Mouse (Mus musculus) stomach, postnatal 0 days (tissue): ENCODE results near the gene Gga1.

Experiments used
- CTCF ChIP-seq: IDR thresholded peaks from 2 replicates; pipeline ENCODE4 v1.5.1; 2016; ENCODE audit warnings: antibody characterized with exemption, low read depth, mild to moderate bottlenecking, moderate library complexity
- EP300 ChIP-seq: optimal IDR thresholded peaks from 2 replicates; pipeline ENCODE3; 2016; ENCODE audit warnings: antibody characterized with exemption

DNA sequence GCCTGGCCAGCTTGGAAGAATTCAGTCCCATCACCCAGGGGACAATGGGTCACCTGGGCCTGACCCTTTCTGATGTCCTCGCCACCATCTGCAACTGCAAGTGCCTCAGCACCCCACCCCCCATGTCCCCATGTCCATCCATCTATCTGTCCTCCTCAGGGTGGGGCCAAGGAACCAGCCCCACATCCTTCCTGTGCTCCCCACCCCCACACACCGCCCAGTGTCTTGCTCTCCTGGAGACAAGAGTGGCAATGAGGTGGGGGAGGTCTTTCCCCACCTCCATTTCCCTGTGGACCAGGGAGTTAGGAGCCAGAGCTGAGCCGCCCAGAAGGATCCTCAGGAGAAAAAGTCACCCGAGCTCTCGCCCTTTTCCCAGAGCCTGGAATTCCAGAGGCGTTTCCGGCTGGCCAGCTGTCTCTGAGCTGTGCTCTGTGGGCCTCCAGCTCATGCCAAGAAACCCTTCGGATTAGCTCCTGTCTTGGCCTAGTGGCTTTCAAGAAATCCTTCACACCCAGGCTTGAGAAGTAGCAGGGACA lies 40.8 kb upstream of the Gga1 start:
- no peak for TF ChIP-seq CTCF
- TF ChIP-seq EP300 = no peak
